Mouse (Mus musculus) cerebellum, adult 11 months (tissue): ENCODE results near the gene Nfatc2.

Source experiments
- DNase-seq: peaks from one replicate; pipeline ENCODE4 v3.0.0; 2022

The Nfatc2 gene

DNA sequence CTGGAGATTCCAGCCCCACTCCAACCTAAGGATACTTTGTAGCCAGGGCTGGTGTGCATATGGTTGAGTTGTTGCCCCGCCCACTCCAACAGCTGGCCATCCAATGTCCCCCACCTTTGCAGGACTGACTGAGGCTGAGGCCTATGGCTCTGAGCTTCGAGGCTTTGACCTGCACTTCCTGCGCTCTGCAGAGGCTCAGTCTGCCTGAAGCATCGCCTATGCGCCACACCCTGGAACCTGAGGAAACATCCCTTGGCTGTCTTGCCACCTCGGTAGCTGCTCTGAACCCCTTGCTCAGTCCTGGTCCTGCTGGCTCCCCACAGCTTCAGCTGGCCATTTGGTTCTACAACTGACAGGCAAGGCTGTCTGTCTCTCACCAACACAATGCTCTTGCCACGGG, 24.1 kb downstream of the Nfatc2 start:
- DNase-seq: no peak

DNA sequence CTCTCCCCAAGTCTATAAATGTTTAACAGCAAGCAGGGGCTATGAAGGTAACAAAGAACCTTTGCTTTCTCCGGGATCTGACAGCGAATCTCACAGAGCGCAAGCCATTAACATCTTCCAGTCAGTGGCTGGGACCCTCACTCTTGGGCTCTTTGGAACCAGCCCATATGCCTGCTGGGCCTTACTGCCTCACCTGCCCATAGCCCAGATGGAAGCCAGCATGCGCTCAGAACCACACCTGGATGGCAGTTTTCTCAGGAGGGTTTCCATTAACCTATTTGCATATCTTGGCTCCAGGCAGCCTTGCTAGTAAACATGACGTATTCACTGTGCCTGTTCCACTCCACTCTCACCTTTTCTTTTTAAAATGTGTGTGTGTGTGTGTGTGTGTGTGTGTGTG, 25.6 kb downstream of the Nfatc2 start:
- DNase-seq: no peak

DNA sequence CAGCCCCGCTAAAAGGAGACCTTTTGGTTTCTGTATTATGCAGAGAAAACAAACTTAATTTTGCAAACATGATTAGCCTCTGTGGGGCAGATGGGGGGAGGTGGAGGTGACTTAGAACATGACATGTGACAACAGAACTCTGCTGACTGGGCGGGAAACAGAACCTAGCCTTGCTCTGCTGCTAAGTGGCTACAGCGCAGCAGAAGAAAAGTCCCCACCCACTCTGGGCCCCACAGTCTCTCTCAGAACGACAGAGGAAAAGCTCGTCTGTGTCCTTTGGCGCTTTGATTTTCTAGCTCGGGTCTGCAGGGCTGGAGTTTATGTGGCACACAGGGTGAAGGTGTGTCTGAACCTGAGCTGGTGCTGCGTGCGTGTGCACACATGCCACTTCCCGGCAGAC, 26.5 kb downstream of the Nfatc2 start:
- no peak for DNase-seq

DNA sequence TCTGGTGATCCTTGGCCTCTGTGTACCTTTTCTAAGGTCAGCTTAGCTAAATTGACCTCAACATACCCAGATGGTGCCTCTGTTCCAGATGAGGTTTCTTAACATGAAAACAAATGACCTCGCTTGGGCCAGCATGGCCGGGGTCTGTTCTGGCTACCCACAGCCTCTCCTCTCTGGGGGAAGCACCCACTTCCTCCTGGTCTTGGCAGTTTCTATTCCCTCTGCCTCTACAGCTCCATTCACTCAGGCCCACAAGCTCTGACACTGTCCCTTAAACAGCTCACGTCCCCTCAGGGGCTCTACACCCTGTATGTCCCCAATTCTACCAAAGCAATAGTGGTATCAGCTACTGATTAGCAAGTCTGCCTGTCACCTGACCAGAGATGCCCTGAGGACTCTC, 27.6 kb downstream of the Nfatc2 start:
- DNase-seq: no peak

DNA sequence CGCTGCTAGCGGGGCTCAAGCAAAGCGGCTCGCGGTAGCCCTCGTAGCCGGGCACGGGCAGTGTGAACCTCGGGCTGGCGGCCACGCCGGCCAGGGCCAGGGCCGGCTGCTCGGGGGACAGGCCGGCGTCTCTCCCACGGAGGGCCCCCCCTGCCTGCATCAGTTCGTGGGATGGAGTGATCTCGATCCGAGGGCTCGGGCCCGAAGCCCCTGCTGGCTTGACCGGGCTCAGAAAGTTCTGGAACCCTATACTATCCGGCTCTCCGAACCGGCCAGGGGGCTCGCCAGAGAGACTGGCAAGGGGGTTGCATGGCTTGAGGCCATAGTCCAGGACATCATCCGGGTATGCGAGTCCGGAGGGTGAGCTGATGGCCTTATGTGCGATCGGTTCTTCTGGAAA, 30.2 kb downstream of the Nfatc2 start:
- no peak for DNase-seq

DNA sequence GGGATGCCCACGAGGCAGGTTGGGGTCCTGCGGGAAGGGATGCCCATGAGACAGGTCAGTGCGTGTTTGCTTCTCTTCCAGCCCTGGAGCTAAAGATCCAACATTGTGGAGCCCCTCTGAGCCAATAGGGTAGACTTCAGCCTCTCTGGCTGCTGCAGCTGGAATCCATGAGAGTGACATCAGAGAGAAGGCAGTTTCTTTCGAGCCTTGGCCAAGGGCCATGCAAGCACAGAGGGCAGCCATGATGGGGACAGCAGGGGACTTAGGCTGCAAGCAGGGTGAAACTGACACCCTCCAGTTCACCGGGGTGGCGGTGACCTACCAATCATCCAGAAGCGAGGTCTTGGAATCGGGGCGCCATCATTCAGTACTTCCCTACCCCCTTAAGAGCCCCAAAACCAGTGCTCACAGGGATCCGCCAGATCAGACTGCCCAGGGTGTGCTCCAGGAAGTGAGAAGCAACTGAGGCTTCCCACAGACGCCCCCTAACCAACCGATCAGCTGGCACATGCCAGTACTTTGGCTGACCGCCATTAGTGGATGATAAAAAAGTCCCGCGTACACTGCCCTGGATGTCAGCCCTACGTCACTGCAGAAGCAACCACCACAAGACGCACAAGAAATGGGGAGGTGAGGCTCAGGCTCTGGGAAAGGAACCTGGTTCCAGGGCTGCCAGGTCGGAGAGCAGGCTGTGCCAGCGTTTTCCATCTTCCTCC, 35.8 kb downstream of the Nfatc2 start:
- no peak for DNase-seq

DNA sequence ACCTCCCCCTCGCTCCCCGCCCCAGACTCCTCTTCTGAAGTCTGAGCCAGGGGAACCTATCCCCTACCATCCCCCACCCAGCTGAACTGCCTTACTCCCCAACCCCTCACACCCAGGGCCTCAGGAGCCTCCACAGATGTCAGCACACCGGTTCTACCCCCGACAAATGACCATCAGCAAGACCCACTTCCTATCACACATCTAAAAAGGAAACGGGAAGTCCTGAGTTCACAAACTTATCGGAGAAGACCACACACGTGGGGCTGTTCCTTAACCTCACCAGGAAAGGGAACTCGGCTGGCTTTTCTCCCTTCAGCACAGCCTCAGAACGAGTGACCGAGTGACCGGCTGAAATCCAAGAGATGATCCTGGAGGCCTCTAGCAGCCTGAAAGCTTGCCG, 38.3 kb downstream of the Nfatc2 start:
- DNase-seq: no peak

DNA sequence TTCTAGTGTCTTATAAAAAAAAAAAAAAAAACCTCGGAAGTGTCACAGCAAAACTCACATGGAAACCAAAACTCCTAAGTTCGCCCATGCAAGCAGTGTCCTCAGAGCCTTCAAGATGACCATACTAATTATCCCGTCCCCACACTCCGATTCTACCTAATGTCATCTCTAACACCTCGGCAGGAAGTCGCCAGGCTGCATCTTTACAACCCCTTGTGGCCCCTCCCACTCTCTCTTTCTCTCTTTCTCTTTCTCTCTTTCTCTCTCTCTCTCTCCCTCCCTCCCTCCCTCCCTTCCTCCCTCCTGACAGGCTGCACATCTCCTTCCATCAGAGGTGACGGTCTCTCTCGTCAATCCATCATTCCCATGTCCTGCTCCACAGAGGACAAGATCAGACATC, 44.4 kb downstream of the Nfatc2 start:
- DNase-seq: no peak

DNA sequence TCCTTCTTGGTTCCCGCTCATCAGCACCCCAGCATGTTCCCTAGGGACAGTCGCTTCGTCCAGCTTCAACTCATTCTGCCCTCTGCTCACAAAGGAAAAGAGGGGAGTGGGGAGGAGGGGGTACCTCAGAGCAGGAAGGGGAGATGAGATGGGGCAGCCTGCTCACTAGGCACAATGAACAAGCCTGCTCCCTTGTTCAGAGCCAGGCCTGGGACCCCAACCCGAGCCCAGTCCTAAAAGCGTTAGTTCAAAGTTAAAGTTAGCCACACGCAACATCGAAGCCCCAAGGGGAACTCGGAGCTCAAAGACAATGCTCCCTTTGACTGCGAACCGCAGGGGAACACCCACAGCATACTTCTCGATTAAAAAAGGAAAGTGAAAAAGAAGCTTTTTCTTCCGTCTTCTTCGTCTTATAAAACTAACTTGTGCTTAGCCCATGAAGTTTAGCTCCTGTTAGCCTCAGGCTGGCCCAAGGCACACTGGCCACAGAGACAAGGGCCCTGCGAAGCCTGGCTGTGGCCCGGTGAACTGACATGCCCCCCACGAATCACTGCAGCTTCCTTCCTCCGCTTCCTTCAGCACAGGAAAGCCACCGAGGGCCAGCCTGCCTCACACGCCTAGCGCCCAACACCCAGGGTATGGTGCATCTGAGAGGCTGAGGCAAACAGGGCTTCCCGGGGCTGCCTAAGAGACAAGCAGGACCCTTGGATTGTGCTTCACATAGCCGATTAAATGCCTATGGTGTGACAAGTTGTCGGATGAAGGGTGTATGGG, 45.4 kb downstream of the Nfatc2 start:
- DNase-seq: no peak

DNA sequence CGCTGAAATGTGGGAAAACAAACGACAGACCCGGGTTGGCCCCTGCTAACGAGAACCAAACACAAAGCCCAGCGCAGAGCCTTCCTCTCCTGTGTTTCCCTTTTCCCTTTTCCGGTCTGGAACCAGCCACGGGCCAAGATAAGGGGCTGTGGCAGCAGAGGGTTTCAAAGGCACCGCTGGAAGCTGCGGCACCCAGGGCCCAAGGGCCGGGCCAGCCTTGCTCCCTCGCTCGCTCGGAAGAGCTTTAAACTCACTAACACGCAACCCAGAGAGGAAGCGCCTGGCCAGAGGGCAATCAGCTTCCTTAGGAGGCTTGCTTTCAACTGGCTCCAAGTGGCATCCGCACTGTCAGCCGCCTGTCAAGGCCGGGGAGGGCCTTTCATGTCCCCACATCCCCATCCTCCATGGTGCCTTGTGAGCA, 47.9 kb downstream of the Nfatc2 start:
- DNase-seq: no peak

DNA sequence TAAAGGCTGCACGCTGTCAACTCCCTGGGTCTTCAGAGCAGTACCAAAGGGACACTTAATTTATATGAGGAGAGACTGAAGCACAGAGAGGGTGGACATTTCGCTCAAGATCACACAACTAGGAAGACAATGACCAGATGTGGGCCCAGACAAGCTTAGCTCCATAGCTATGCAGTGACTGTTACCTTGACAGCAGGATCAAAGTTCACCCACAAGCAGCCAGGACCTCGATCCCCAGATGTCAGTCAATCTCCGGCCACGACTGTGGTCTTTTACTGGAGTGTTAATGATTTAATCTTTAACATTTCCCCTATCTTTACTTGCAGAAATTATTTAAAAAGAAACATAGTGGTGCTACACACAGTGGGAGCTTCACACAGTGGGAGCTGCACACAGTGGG, 49.1 kb downstream of the Nfatc2 start:
- no peak for DNase-seq

DNA sequence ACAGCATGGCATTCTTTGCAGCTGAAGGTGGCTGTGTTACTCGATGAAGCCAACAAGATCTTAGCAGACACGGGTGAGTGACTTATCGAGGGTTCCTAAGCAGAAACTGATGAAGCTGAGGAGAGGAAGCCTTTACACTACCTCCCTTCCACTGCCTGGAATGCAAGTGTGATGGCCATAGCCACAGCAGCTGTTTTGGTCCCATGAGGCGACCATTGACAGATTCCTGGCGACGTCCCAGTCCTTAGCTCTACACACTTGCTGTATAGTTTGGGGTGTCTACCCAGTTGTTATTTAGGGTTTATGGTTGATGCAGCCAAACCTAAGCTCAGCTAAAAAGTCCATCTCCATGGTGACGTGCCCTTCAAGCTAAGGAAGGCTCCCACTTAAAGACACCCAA, 50.2 kb downstream of the Nfatc2 start:
- no peak for DNase-seq

DNA sequence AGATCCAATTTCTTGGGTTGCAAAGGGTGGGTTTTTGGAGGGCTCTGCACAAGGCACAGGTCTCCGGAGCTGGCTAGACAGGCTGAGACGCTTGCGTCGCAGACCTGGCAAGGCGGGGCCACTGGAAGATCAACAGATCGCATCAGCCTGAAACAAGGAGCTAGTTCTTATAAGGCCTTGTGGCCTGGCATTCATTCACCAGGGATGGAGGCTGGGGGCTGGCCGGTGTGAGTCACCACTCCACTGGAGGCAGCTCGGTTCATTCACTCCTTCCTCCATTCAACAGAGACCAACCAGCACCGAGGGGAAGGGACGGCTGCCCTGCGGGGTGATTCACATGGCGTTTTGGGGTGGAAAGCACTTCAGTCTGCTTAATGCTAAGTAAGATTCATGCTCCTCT, 52.1 kb downstream of the Nfatc2 start:
- no peak for DNase-seq

DNA sequence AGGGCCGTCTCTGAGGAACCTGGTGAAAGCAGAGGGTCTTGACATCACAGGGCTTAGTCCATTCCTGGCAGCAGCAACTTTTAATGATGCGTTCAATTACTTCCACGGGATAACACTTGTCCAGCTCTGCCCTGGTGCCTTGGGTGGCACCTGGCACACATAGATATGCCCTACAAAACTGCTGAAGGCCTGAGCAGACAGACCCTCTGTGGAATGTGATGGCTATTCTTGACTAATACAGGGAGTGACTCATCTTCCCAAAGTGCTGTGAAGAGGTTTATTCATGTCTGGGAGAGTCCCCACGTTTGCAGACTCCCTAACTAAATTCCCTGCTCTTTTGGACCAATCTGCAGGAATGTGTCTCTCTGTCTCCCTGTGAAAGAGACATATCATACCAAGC, 53.4 kb downstream of the Nfatc2 start:
- no peak for DNase-seq

DNA sequence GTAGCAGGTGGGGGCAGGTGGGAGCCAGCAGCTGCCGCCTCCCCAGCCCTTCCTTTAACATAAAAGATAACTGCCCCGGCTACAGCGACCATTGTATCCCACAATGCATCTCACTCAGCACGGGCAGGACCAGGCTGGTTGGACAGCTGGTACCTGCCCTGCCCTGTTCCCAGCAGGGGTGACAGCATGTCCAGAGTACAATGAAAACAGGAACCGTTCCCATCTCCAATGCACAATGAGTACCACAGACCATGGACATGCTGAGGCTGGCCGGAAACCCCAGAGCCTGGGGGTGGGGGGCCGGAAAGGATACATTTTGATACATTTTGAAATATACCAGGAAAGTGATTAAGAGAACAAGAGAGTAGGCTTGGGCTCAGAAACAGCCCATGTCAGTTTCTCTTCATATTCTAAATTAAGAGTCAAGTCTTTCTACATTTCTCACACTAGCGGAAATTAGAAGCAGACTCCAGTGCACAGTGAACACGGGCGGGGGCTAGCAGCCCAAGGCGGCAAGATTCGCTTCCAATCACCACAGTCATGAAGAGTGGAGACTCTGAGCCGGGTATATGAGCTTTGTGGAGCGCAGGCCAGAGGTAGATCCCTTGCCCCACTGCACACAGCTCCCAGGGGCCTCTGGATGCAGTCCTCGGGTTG, 55.4 kb downstream of the Nfatc2 start:
- DNase-seq: peak; percentile 34

DNA sequence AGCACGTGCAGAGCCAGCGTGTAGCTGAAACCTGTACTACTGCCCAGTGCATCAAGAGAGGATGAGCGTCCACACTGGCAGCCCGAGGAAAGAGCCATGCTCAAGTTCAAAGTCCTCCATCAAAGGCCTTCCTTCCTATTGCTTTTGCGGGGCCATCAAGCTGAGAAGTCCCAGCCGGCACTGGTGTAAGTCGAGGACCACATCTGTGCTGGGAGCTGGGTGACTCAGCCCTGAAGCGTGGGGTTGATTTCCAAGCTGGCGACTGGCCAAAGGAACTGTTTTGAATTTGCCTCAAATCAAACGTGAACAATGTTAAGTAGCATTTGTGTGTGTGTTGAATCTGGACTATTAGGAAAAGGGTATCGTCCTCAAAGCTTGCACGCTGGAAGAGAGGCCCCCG, 57.4 kb downstream of the Nfatc2 start:
- no peak for DNase-seq

DNA sequence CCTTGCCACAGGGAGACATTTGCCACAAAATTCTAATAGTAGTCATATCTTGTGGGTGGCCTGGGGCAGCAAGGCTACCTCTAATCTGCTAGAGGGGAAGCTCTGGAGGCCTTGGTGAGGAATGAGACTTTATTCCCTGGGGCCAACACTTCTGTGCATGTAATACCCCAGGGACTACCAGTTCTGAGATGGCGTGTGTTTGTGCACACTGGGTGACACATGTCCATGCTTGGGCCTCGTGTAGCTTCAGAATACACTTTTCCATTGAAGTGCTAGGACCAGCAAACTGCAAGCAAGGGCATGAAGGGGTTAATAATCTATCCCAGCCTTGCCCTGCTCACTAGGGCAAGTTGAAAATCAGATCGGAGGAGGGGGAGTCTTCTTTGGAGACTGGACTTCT, 58.4 kb downstream of the Nfatc2 start:
- no peak for DNase-seq

DNA sequence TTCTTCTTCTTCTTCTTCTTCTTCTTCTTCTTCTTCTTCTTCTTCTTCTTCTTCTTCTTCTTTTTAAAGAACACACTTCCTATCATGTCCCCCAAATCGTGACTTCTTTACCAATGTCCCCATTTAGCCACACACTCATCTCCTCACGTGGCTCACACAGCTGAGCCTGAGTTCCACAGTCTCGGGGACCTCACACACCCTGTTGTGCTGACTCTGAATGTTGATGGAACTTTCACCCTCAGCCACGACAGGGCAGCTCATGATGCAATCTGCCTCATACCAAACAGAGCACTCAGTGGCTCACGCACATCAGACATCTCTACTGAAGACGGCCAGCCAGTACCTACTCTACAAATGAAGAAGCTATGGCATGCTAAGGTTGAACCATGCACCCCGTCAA, 60.2 kb downstream of the Nfatc2 start:
- DNase-seq: no peak

DNA sequence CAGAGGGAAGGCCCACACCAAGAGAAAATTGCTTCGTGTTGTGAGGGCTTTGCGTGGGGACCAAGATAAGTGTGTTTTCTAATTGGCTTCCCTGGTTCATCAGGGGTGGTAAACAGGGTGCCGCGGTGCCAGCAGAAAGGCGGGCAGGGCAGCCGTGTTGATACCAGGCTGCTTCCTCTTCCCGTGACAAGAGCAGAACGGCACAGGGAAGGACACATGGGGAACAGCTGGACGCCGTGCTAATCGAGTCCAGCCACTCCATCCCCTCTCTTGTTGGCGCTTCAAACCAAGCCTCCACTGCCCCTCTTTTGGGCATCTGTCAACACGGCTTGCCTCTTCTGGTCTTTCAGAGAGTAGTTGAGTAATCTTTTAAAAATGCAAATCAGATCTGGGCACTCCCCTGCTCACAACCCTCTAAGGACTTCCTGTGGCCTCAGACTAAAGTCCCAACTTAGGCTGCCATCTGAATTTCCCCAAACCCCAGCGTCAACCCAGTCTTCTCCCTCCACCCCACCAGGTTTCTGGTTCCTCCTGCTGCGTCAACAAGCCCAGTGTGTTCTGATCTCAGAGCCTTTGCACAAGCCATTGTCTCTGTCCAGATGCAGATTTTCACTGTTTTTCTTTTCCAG, 61.7 kb downstream of the Nfatc2 start:
- no peak for DNase-seq

DNA sequence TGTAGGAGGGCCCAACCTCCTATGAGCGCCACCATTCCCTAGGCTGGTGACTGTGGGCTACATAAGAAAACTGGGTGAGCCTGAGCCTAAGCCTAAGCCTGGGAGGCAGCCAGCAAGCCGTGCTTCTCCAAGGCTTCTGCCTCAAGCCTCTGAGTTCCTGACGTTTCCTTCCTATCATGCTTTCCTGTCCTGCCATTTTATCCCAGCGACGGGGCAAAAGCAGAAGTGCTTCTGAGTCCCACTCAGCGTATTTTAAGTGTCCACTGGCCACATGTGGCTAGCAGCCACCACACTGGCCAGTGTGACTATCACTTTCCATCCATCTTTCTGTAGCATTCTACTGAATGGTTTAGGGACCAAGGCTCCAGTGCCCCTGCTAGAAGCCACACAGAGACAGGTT, 62.4 kb downstream of the Nfatc2 start:
- DNase-seq: no peak

DNA sequence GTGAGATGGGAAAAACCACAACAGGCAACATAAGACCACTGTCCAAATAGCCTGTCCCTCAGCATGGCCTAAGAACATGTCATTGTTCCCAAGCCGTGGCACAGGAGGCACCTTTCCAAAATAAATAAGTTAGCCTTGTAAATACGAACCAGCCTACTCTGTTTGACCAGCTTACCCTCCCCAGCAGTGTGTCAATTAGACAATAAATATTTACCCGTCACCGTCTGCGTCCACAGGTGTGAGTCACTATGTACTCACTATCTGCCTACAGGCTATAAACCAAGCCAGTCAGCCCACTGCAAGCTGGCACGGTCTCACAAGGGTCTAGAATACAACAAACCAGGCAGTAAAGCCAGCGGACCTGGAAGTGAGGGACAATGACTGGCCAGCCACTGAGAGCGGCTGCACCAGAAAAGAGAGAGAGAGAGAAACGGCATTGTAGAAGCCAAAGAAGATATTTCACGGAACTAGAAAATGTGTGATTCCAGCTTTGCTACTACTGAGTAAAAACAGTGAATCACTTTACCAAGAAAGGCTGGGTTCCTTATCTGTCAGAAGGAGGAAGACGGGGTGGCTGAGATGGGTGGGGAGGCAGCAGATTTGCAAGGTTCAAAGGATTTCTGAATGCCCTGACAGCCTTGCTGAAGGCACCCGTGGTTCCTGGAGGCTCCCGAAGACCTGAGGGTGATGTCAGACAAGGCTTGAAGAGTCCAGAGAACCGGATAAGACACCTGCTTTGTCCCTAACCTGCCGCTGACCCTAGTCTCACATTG, 69.2 kb downstream of the Nfatc2 start:
- DNase-seq: no peak

DNA sequence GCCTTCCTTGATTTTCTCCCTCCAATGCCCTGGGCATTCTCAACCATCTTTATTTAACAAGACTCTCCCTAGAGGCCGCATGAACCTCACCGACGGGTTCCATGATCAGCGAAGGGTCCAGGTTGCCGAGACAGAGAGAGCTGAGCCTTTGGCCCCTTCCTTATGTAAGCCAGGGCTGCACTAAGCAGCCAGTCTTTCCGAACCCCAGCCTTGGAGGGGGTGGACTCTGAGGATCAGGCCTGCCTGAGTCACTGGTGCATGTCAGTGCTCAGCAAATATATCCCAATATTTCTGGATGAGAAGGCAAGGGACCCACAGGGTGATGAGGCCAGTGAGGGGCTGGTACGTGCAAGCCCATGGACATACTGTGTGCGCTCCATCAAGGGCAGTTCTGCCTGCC, 72.9 kb downstream of the Nfatc2 start:
- DNase-seq: no peak

DNA sequence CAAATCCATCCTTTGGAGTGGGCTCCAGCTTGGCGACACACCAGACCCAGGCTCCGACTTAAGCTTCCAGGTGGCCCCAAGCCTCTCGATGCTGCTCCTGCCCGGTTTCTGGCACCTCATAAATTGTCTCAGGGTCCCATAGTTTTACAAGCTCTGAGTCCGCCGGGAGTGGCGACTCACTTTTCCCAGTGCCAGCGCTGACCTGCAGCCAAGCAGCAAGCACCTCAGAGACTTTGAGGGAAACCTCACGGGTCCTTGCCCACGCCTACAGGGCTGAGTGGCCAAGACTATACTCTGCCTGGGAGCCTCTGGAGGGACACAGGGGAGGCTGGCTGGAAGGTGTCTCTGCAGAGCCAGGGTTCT, 74.0 kb downstream of the Nfatc2 start:
- DNase-seq: no peak
